Mouse (Mus musculus): ENCODE results near the gene Lkaaear1.

Lkaaear1 gene

DNA sequence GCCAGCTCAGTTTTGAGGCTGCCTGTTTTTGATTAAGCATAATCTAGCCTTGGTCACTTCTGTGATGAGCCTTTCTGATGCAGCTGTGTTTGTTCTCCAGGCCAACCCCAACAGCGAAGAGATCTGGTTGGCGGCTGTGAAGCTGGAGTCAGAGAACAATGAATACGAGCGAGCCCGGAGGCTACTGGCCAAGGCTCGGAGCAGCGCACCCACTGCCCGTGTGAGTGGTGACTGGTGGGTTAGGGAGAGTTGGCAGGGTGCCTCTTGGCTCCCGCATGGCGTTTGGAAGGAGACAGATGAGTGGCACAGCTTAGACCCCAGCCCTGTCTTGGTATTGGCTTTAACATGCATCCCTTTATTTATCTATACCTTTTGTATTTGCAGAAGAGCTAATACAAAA is 49.3 kb downstream of the Lkaaear1 start:
- no peak for DNase-seq

Data from kidney, adult 11 months (tissue).